Mouse (Mus musculus) stomach, embryonic 14.5 days (tissue): Measurements from ENCODE around the gene Sec23ip. TPM values are rescaled to one million over a fixed set of nuclear protein-coding genes. Genes with fewer than 3 reads are reported as not detected.

Source experiments
- ATAC-seq: fragments of 200-750 bp; cut with Nextera tagmentation; 2 replicates; pipeline ENCODE4 v1.8.0; 2017; ENCODE audit warnings: low read depth, moderate TSS enrichment; ENCODE audit not compliant: insufficient number of reproducible peaks, insufficient read depth, low FRiP score
- H3K27ac ChIP-seq: fragments of 300-500 bp; sonication (generic); 2 replicates; pipeline ENCODE4 v1.5.1; 2014; ENCODE audit warnings: mild to moderate bottlenecking, low read length, moderate library complexity, mixed read lengths
- H3K27me3 ChIP-seq: fragments of 300-500 bp; sonication (generic); 2 replicates; pipeline ENCODE4 v1.6.1; 2014; ENCODE audit warnings: low read length, control low read depth, mixed read lengths; ENCODE audit not compliant: control insufficient read depth, insufficient read depth
- H3K36me3 ChIP-seq: fragments of 300-500 bp; sonication (generic); 2 replicates; pipeline ENCODE4 v1.6.1; 2014; ENCODE audit warnings: mild to moderate bottlenecking, control low read depth, low read length, moderate library complexity, mixed read lengths; ENCODE audit not compliant: control insufficient read depth, insufficient read depth
- H3K4me1 ChIP-seq: fragments of 300-500 bp; sonication (generic); 2 replicates; pipeline ENCODE4 v1.6.1; 2014; ENCODE audit warnings: low read length, control low read depth, mixed read lengths; ENCODE audit not compliant: control insufficient read depth, insufficient read depth
- H3K4me2 ChIP-seq: fragments of 300-500 bp; sonication (generic); replicated peaks from 2 replicates; pipeline ENCODE4 v1.6.1; 2014; ENCODE audit warnings: low read depth, low read length, control low read depth
- H3K4me3 ChIP-seq: fragments of 300-500 bp; sonication (generic); 2 replicates; pipeline ENCODE4 v1.5.1; 2014; ENCODE audit warnings: low read depth, low read length, control low read depth
- H3K9ac ChIP-seq: fragments of 300-500 bp; sonication (generic); replicated peaks from 2 replicates; pipeline ENCODE4 v1.6.1; 2014; ENCODE audit warnings: low read depth, mild to moderate bottlenecking, control low read depth, low read length, moderate library complexity, mixed read lengths
- H3K9me3 ChIP-seq: fragments of 300-500 bp; sonication (generic); 2 replicates; pipeline ENCODE4 v1.6.1; 2016; ENCODE audit warnings: low read depth, low read length, control low read depth; ENCODE audit not compliant: control insufficient read depth
- WGBS: fragments of 180-500 bp; shearing (Covaris S2); extraction: QIAGEN DNeasy Blood & Tissue Kit; methylation state at CpG from one replicate; pipeline ENCODE4 v1.1.7; 2014; 5-methylcytosine and 5-hydroxymethylcytosine counted together
- microRNA-seq: library from miRNA; unstranded; fragments of <30 nt; microRNA quantifications from one replicate; pipeline ENCODE4, GENCODE M21; 2016
- polyA plus RNA-seq: library from polyadenylated mRNA; unstranded; fragments of >200 nt; fragmentation: Nextera tagmentation; extraction: Ambion mirVana; gene quantifications from 2 replicates; pipeline ENCODE4 v1.2.1, GENCODE M21; 2014

Gene Sec23ip
- polyA plus RNA-seq, 1 experiment from 2014 or later: 32.2 TPM

DNA sequence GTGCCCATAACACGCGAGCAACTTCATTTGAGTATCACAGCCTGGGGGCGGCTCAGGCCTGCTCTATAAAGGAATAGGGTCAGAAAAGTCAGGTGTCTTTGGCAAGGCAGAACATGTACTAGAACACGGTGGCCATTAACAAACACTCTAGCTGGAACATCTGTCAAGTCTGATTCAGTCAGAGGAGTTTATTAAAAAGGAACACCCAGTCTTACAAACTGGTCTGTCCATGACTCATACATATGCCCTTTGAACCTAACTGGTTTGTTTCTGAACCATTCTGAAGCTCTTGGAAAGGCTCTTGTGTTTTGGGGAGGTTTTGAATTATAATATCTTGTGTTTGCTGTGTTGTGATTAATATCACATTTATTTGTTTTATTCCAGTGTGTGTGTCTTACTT is 45.3 kb downstream of the Sec23ip start:
- H3K9ac ChIP-seq: no peak overlapping the region
- H3K9me3 ChIP-seq: no peaks in the 10 kb centered on the region
- H3K36me3 ChIP-seq: peaks cover 3% of the 10 kb centered on the region; the same call in 1 of the 2 replicates
- no peaks in the 10 kb centered on the region for H3K27me3 ChIP-seq
- H3K4me3 ChIP-seq: no peak overlapping the region
- H3K4me2 ChIP-seq: no peak overlapping the region
- no peak overlapping the region for H3K27ac ChIP-seq
- H3K4me1 ChIP-seq: no peaks in the 10 kb centered on the region
- ATAC-seq: no peak
- WGBS: 75% methylated on average over 4 of the region's 4 CpGs

DNA sequence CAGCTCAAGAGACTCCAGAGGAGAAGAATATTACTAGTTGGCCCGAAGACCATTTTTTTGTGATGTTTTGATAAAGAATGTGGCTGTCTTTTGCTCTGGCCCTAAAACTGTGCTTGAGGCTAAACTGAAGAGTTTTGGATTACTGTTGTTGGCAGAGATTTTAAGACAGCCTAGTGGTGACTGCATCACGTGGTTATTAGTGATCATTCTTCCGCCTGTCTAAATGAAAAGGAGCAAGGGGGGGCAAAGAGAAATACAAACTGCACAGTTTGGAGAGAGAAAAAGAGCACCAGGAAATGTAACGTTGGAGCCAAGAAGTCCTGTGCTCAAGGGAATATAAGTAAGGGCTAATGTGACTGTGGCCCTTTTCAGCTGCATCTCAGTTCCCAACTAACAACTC is 48.7 kb downstream of the Sec23ip start:
- H3K4me2 ChIP-seq: no peak overlapping the region
- H3K4me3 ChIP-seq: no peak overlapping the region
- no peak overlapping the region for H3K27ac ChIP-seq
- no peak for ATAC-seq
- no peak overlapping the region for H3K9ac ChIP-seq
- WGBS: 59% methylated on average over 4 of the region's 4 CpGs
- 0 out of 2 replicates have a peak, but pooled peaks cover 3% of the 10 kb centered on the region for H3K4me1 ChIP-seq
- no peaks in the 10 kb centered on the region for H3K27me3 ChIP-seq
- H3K36me3 ChIP-seq: no peaks in the 10 kb centered on the region
- no peaks in the 10 kb centered on the region for H3K9me3 ChIP-seq

DNA sequence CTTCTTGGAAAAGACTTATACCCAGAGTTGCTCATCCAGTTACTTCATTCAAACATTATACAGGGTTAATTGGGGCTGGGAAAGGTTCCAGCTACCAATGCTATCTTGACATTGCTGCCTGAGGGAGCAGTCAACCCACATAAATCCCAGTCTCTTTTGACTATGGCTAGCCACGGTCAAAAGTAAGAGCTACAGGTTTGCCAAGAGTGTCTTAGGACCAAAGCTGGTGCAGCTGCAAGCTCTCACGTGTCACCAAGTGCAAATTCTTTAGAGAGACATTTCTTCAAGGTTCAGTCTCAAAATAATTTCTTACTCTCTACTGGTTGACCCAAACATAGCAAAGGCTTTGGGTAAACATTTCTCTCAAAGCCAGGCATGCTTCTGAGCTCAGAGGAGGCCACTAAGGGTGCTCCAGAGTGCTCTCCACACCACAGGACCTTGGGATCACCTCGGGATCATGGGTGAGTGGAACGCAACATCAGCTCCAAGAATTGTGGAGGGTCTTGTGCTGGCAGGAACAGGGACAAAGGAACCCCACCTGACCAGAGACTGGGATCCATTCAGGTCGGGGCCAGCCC is 80.3 kb downstream of the Sec23ip start:
- Histone ChIP-seq H3K4me1 (no peaks in the 10 kb centered on the region), H3K4me2 (no peak overlapping the region), H3K9ac (no peak overlapping the region), H3K4me3 (no peak overlapping the region), H3K36me3 (no peaks in the 10 kb centered on the region), H3K27me3 (no peaks in the 10 kb centered on the region), H3K27ac (no peak overlapping the region), H3K9me3 (no peaks in the 10 kb centered on the region)
- WGBS: 65% methylated on average over 5 of the region's 5 CpGs
- ATAC-seq: no peak

DNA sequence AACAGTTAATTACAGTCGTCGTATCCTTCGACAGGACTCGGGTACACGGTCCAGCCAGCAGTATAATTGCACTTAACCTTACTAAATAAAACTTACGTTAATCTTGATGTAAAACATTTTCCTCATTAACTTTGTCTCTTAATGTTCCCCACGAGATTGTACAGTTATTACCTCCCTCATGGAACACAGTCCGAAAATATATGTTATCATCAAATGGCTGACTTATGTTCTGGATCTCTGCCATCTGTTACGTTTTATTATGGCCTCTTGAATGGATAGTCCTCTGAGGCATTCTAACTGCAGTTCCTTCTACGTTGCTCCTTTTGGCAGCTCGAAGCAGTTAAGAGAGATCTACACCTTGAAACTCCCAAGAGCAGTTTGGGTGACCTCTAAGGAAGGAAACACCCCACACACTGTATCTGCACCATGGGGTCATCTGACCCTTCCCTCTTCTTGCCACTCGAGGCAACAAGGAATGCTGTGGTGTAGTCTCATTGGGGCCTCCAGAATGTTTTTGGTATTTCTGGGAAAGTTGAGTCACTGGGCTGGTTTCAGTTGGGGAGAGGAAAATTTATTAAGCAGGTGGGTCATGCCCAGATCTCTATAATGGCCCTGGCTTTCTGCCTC is 87.8 kb downstream of the Sec23ip start:
- ATAC-seq: no peak
- no peak overlapping the region for H3K4me3 ChIP-seq
- H3K36me3 ChIP-seq: no peaks in the 10 kb centered on the region
- WGBS: 69% methylated on average over 12 of the region's 12 CpGs
- H3K9ac ChIP-seq: no peak overlapping the region
- no peaks in the 10 kb centered on the region for H3K4me1 ChIP-seq
- H3K27ac ChIP-seq: no peak overlapping the region
- no peak overlapping the region for H3K4me2 ChIP-seq
- no peaks in the 10 kb centered on the region for H3K27me3 ChIP-seq
- no peaks in the 10 kb centered on the region for H3K9me3 ChIP-seq

DNA sequence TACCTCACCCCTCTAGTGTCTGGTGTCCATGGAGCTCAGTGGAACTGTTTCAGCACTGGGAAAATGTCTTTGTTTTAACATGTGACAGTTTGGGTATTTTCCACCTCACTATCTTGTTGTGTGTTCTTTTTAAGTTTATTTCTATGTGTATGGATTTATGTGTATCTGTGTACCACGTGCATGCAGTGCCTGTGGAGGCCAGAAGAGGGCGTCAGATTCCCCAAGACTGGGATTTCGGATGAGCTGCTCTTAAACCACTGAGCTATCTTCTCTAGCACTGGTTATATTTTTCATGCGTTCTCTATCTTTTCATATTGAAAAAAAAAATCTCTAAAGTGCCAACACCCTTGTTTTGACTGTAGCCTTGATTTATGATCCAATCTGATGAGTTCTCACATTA is 88.5 kb downstream of the Sec23ip start:
- Histone ChIP-seq H3K9me3 (no peaks in the 10 kb centered on the region), H3K9ac (no peak overlapping the region), H3K36me3 (no peaks in the 10 kb centered on the region), H3K4me1 (no peaks in the 10 kb centered on the region), H3K4me3 (no peak overlapping the region), H3K4me2 (no peak overlapping the region), H3K27ac (no peak overlapping the region), H3K27me3 (no peaks in the 10 kb centered on the region)
- ATAC-seq: no peak
- 74% methylated on average over 4 of the region's 4 CpGs for WGBS

Small RNA genes lying within 50 kb of the gene (microRNA-seq; reads per million reads assigned to microRNA genes)
- gene Gm25778: not detected

Other genes starting within 250 kb of the Sec23ip start
- 18.1 and 19.3 TPM in 2 replicates for gene Bag3, start 221.3 kb upstream of the Sec23ip start, polyA plus RNA-seq
- gene Inpp5f, start 133.6 kb upstream of the Sec23ip start, polyA plus RNA-seq: 33.9 and 38.6 TPM in 2 replicates
- gene Mcmbp, start 4.4 kb upstream of the Sec23ip start, polyA plus RNA-seq: 76.7 and 77.5 TPM in 2 replicates